Mouse (Mus musculus): ENCODE results near the gene a. TPM values are rescaled to one million over a fixed set of nuclear protein-coding genes. Genes with fewer than 3 reads are reported as not detected.

a gene
- polyA plus RNA-seq, 1 experiment from 2014 or later, result 1.1 TPM

- Histone ChIP-seq H3K4me1 (ENCODE audit: control insufficient read depth, insufficient read depth, low read depth, low read length) (peaks cover 10% of the 10 kb centered on the region), H3K4me3 (ENCODE audit: low read length) (no peak overlapping the region), H3K27me3 (replicated peaks; ENCODE audit: control insufficient read depth, insufficient read depth, low read length) (no peaks in the 10 kb centered on the region), H3K36me3 (ENCODE audit: control insufficient read depth, insufficient read depth, low read length) (no peaks in the 10 kb centered on the region), H3K4me2 (ENCODE audit: low read length) (no peak overlapping the region), H3K27ac (ENCODE audit: low read depth, low read length) (no peak overlapping the region), H3K9me3 (ENCODE audit: control insufficient read depth, low read length) (no peaks in the 10 kb centered on the region), H3K9ac (ENCODE audit: low read depth, low read length) (no peak overlapping the region)
- 22% methylated on average over 7 of the region's 7 CpGs for WGBS
- ATAC-seq, result no peak
Observed at GRCm38 (mm10) chr2:155079500-155080178, 288.4 kb downstream of the a start.

- Histone ChIP-seq H3K36me3 (ENCODE audit: control insufficient read depth, insufficient read depth, low read length) (no peaks in the 10 kb centered on the region), H3K9me3 (ENCODE audit: control insufficient read depth, low read length) (no peaks in the 10 kb centered on the region), H3K4me3 (ENCODE audit: low read length) (no peak overlapping the region), H3K27me3 (replicated peaks; ENCODE audit: control insufficient read depth, insufficient read depth, low read length) (no peaks in the 10 kb centered on the region), H3K27ac (ENCODE audit: low read depth, low read length) (no peak overlapping the region), H3K4me2 (ENCODE audit: low read length) (no peak overlapping the region), H3K9ac (ENCODE audit: low read depth, low read length) (no peak overlapping the region), H3K4me1 (ENCODE audit: control insufficient read depth, insufficient read depth, low read depth, low read length) (peaks cover 5% of the 10 kb centered on the region)
- 68% methylated on average over 4 of the region's 4 CpGs for WGBS
- no peak for ATAC-seq
Observed at GRCm38 (mm10) chr2:155080179-155080530, 289.0 kb downstream of the a start.

- Histone ChIP-seq H3K4me1 (ENCODE audit: control insufficient read depth, insufficient read depth, low read depth, low read length) (no peaks in the 10 kb centered on the region), H3K4me3 (ENCODE audit: low read length) (no peak overlapping the region), H3K9me3 (ENCODE audit: control insufficient read depth, low read length) (no peaks in the 10 kb centered on the region), H3K36me3 (ENCODE audit: control insufficient read depth, insufficient read depth, low read length) (no peaks in the 10 kb centered on the region), H3K9ac (ENCODE audit: low read depth, low read length) (no peak overlapping the region), H3K27me3 (replicated peaks; ENCODE audit: control insufficient read depth, insufficient read depth, low read length) (no peaks in the 10 kb centered on the region), H3K27ac (ENCODE audit: low read depth, low read length) (no peak overlapping the region), H3K4me2 (ENCODE audit: low read length) (no peak overlapping the region)
- no peak for ATAC-seq
- WGBS, result 91% methylated on average over 3 of the region's 3 CpGs
Observed at GRCm38 (mm10) chr2:155081056-155081455, 289.9 kb downstream of the a start.

GRCm38 (mm10) chr2:155082121-155082803 lies 291.1 kb downstream of the a start:
- H3K4me3 ChIP-seq (ENCODE audit: low read length), result no peak overlapping the region
- no peaks in the 10 kb centered on the region for H3K27me3 ChIP-seq (replicated peaks; ENCODE audit: control insufficient read depth, insufficient read depth, low read length)
- no peaks in the 10 kb centered on the region for H3K36me3 ChIP-seq (ENCODE audit: control insufficient read depth, insufficient read depth, low read length)
- peak; percentile 58; the same call in 1 of the 2 replicates for ATAC-seq
- H3K4me1 ChIP-seq (ENCODE audit: control insufficient read depth, insufficient read depth, low read depth, low read length), result no peaks in the 10 kb centered on the region
- H3K9ac ChIP-seq (ENCODE audit: low read depth, low read length), result no peak overlapping the region
- 18% methylated on average over 8 of the region's 8 CpGs for WGBS
- H3K27ac ChIP-seq (ENCODE audit: low read depth, low read length), result no peak overlapping the region
- no peaks in the 10 kb centered on the region for H3K9me3 ChIP-seq (ENCODE audit: control insufficient read depth, low read length)
- H3K4me2 ChIP-seq (ENCODE audit: low read length), result no peak overlapping the region

GRCm38 (mm10) chr2:155084546-155084945 lies 293.3 kb downstream of the a start:
- no peak overlapping the region for H3K4me3 ChIP-seq (ENCODE audit: low read length)
- no peak for ATAC-seq
- H3K36me3 ChIP-seq (ENCODE audit: control insufficient read depth, insufficient read depth, low read length), result no peaks in the 10 kb centered on the region
- H3K9ac ChIP-seq (ENCODE audit: low read depth, low read length), result no peak overlapping the region
- H3K4me2 ChIP-seq (ENCODE audit: low read length), result no peak overlapping the region
- H3K9me3 ChIP-seq (ENCODE audit: control insufficient read depth, low read length), result no peaks in the 10 kb centered on the region
- H3K27me3 ChIP-seq (replicated peaks; ENCODE audit: control insufficient read depth, insufficient read depth, low read length), result no peaks in the 10 kb centered on the region
- WGBS, result 85% methylated on average over 5 of the region's 5 CpGs
- no peak overlapping the region for H3K27ac ChIP-seq (ENCODE audit: low read depth, low read length)
- H3K4me1 ChIP-seq (ENCODE audit: control insufficient read depth, insufficient read depth, low read depth, low read length), result no peaks in the 10 kb centered on the region

GRCm38 (mm10) chr2:155086328-155086727 lies 295.1 kb downstream of the a start:
- H3K9me3 ChIP-seq (ENCODE audit: control insufficient read depth, low read length), result no peaks in the 10 kb centered on the region
- no peaks in the 10 kb centered on the region for H3K4me1 ChIP-seq (ENCODE audit: control insufficient read depth, insufficient read depth, low read depth, low read length)
- no peak overlapping the region for H3K4me3 ChIP-seq (ENCODE audit: low read length)
- no peak overlapping the region for H3K27ac ChIP-seq (ENCODE audit: low read depth, low read length)
- no peaks in the 10 kb centered on the region for H3K27me3 ChIP-seq (replicated peaks; ENCODE audit: control insufficient read depth, insufficient read depth, low read length)
- no peak overlapping the region for H3K4me2 ChIP-seq (ENCODE audit: low read length)
- WGBS, result 89% methylated on average over 5 of the region's 5 CpGs
- H3K9ac ChIP-seq (ENCODE audit: low read depth, low read length), result no peak overlapping the region
- no peaks in the 10 kb centered on the region for H3K36me3 ChIP-seq (ENCODE audit: control insufficient read depth, insufficient read depth, low read length)
- ATAC-seq, result no peak

- Histone ChIP-seq H3K4me3 (ENCODE audit: low read length) (no peak overlapping the region), H3K4me2 (ENCODE audit: low read length) (no peak overlapping the region), H3K9me3 (ENCODE audit: control insufficient read depth, low read length) (no peaks in the 10 kb centered on the region), H3K9ac (ENCODE audit: low read depth, low read length) (no peak overlapping the region), H3K27me3 (replicated peaks; ENCODE audit: control insufficient read depth, insufficient read depth, low read length) (no peaks in the 10 kb centered on the region), H3K4me1 (ENCODE audit: control insufficient read depth, insufficient read depth, low read depth, low read length) (no peaks in the 10 kb centered on the region), H3K36me3 (ENCODE audit: control insufficient read depth, insufficient read depth, low read length) (no peaks in the 10 kb centered on the region), H3K27ac (ENCODE audit: low read depth, low read length) (no peak overlapping the region)
- ATAC-seq, result no peak
- 86% methylated on average over 6 of the region's 6 CpGs for WGBS
Observed at GRCm38 (mm10) chr2:155088264-155088663, 297.1 kb downstream of the a start.

GRCm38 (mm10) chr2:155090909-155091742 lies 299.9 kb downstream of the a start:
- no peak overlapping the region for H3K4me3 ChIP-seq (ENCODE audit: low read length)
- H3K27ac ChIP-seq (ENCODE audit: low read depth, low read length), result no peak overlapping the region
- H3K27me3 ChIP-seq (replicated peaks; ENCODE audit: control insufficient read depth, insufficient read depth, low read length), result no peaks in the 10 kb centered on the region
- H3K36me3 ChIP-seq (ENCODE audit: control insufficient read depth, insufficient read depth, low read length), result no peaks in the 10 kb centered on the region
- H3K4me2 ChIP-seq (ENCODE audit: low read length), result no peak overlapping the region
- no peak for ATAC-seq
- no peaks in the 10 kb centered on the region for H3K4me1 ChIP-seq (ENCODE audit: control insufficient read depth, insufficient read depth, low read depth, low read length)
- no peaks in the 10 kb centered on the region for H3K9me3 ChIP-seq (ENCODE audit: control insufficient read depth, low read length)
- no peak overlapping the region for H3K9ac ChIP-seq (ENCODE audit: low read depth, low read length)
- WGBS, result 52% methylated on average over 13 of the region's 13 CpGs

- Histone ChIP-seq H3K4me3 (ENCODE audit: low read length) (no peak overlapping the region), H3K4me1 (ENCODE audit: control insufficient read depth, insufficient read depth, low read depth, low read length) (no peaks in the 10 kb centered on the region), H3K27ac (ENCODE audit: low read depth, low read length) (no peak overlapping the region), H3K36me3 (ENCODE audit: control insufficient read depth, insufficient read depth, low read length) (no peaks in the 10 kb centered on the region), H3K4me2 (ENCODE audit: low read length) (no peak overlapping the region), H3K9ac (ENCODE audit: low read depth, low read length) (no peak overlapping the region), H3K9me3 (ENCODE audit: control insufficient read depth, low read length) (no peaks in the 10 kb centered on the region), H3K27me3 (replicated peaks; ENCODE audit: control insufficient read depth, insufficient read depth, low read length) (no peaks in the 10 kb centered on the region)
- ATAC-seq, result no peak
- 88% methylated on average over 3 of the region's 3 CpGs for WGBS
Observed at GRCm38 (mm10) chr2:155091743-155092075, 300.5 kb downstream of the a start.
